Mouse (Mus musculus) B cell, adult 62 days (primary cell): ENCODE data around the gene Melk. TPM values are rescaled to one million over a fixed set of nuclear protein-coding genes. Genes with fewer than 3 reads are reported as not detected.

Experiments used
- total RNA-seq: library from RNA; stranded (reverse); gene quantifications from 4 replicates; pipeline ENCODE4 v1.2.4, GENCODE M21; 2023

Melk gene
- total RNA-seq: 0.24 to 1.2 TPM (median 0.61 TPM) in 4 replicates

DNA sequence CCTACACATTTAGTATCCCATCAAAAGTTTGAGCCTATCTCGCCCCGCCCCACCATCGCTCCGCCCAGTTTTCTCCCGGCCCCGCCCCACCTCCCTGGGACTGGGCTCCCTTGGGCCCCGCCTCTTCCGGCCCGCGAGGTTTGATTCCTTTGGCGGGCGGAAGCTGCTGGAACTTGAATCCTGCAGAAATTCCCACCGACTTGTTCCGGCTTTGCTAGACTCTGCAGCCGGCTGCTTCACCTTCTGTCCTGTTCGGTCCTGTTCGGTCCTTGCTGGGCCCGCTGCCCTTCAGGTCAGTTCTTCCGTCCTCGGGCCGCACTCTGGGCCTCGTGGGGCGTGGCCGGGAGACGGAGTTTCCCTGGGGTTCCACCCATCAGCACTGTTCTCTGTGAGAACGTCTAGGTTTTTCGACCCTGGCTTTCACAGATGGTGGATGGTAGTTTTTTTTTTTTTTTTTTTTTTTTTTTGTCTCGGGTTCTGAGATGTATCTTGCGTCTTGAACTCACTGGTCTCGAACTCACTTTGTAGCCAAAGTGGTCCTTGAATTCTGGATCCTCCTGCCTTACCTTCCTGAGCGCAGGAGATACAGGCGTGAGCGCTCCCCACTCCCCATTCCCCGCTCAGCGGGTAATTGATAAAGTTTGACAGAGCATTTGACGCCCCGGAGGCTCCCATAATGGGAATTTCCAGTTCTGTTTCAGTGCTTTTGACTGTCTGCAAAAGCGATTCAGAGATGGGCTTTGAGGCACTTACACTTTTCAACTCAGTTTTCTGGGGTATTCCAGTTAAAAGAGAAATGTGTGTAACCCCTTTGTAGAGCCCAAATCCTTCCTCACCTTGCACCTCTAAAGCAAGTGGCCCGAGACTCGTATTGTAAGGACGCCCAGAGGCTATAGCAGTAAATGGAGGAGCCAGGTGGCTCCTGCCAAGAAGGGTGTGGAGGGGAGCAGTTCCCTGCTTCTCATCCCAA lies at the start of gene Melk:
Gene Melk, plus strand, starts transcription at position 96 of the 970 bp plus-strand sequence.

Other genes starting within 250 kb of the Melk start
- gene Gne, start 216.7 kb upstream of the Melk start, total RNA-seq: 50.4 to 56.9 TPM (median 53.5 TPM) in 4 replicates
- 93.4 to 106 TPM (median 103 TPM) in 4 replicates for gene Rnf38, start 67.1 kb upstream of the Melk start, total RNA-seq